Mouse (Mus musculus): ENCODE measurements around the gene Thsd7a. TPM values are rescaled to one million over a fixed set of nuclear protein-coding genes. Genes with fewer than 3 reads are reported as not detected.

The Thsd7a gene
- total RNA-seq, 1 experiment, result 3.3 TPM

DNA sequence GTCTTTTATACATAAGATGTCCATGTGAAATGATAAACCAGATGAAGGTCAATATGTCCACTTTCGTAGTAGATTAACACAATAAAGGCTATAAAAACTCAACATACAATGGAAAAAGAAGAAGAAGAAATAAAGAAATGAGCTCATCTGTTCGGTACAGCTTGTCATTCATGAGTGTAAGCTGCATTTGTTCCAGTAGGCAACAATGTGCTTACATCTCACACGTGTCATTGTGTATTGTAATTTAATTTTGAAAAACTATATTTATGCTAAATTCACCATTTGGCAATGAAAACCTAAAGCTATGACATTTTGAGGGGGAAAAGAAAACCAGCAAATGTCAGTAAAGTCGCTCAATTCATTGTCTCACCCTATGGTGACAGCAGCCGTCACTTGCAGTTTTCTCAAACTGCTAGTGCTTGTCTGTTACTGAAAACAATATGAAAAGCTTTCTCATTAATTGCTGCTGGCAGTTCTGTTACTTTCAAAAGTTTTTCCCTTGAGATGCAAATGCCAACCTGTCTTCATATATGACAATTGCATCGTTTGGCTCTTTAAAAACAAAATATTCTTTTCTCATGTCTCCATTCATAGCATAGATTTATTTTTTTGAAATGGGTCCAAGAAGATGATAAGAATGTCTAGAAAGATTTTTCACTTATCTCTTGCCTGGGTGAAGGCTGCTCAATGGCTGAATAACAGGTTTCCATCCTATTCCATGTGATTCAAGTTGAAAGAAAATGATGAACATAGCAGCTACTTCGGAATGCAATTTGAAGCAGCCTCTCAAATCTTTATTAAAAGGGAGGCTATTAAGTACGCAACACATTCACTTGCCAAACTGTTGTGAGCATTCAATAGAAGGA, 10.4 kb upstream of the Thsd7a start:
- no peaks in the 10 kb centered on the region for H3K4me1 ChIP-seq (ENCODE audit: control insufficient read depth in 2 of 2, insufficient read depth in 2 of 2, low read length in 2 of 2, poor library complexity in 1 of 2)
- H3K9ac ChIP-seq (ENCODE audit: insufficient read depth, low read depth, low read length, poor library complexity, severe bottlenecking), result no peak overlapping the region
- no peaks in the 10 kb centered on the region for H3K36me3 ChIP-seq (ENCODE audit: control insufficient read depth, insufficient read depth, low read length, poor library complexity, severe bottlenecking)
- no peak overlapping the region for H3K4me3 ChIP-seq (ENCODE audit: insufficient read depth in 1 of 2, low read depth in 1 of 2, low read length in 2 of 2, poor library complexity in 1 of 2, severe bottlenecking in 1 of 2)
- 0 out of 2 replicates have a peak, but pooled peaks cover 1% of the 10 kb centered on the region for H3K9me3 ChIP-seq (ENCODE audit: control insufficient read depth, insufficient read depth, low read depth, low read length)
- in situ Hi-C loops (cut with MboI; ENCODE audit: low sequenced_read_pairs in 2 of 2, unreplicated experiment in 2 of 2), result no loop called here
- no peak overlapping the region for H3K27ac ChIP-seq (ENCODE audit: insufficient read depth, low read depth, low read length, poor library complexity, severe bottlenecking)
- no peak for DNase-seq (ENCODE audit: low read depth, low spot score)
- TF ChIP-seq HCFC1 (IDR thresholded peaks at IDR 0.05; ENCODE audit: borderline replicate concordance, insufficient read depth, low read length), result no peak
- TF ChIP-seq CHD2 (IDR thresholded peaks at IDR 0.05; ENCODE audit: low read depth, low read length), result no peak
- TF ChIP-seq ZNF384 (IDR thresholded peaks at IDR 0.05; ENCODE audit: low read depth, low read length), result no peak
- TF ChIP-seq ZC3H11A (IDR thresholded peaks at IDR 0.05; ENCODE audit: borderline replicate concordance, low read depth, low read length), result no peak
- TF ChIP-seq MAFK (IDR thresholded peaks at IDR 0.05; ENCODE audit: insufficient read depth, low read depth, low read length), result no peak

DNA sequence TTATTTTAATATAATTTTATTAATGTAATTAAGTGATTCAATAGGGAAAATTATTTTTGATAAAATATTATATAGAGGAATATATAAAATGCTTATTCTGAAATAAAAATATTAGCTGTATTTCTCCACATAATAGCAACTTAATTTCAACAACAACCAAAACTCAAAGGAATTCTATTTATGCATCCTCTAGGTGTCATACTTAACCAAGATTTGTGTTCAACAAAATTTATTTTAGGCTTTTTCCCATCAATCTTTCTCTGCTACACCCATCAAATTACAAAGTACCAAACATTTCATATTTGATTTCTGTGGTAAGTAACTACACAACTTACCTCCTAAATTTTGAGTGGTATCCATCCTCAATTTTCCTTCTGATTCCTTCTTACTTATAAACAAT, 3.1 kb upstream of the Thsd7a start:
- no peak for DNase-seq (ENCODE audit: low read depth, low spot score)
- Histone ChIP-seq H3K27ac (ENCODE audit: insufficient read depth, low read depth, low read length, poor library complexity, severe bottlenecking) (no peak overlapping the region), H3K4me1 (ENCODE audit: control insufficient read depth in 2 of 2, insufficient read depth in 2 of 2, low read length in 2 of 2, poor library complexity in 1 of 2) (no peaks in the 10 kb centered on the region), H3K36me3 (ENCODE audit: control insufficient read depth, insufficient read depth, low read length, poor library complexity, severe bottlenecking) (no peaks in the 10 kb centered on the region), H3K9me3 (ENCODE audit: control insufficient read depth, insufficient read depth, low read depth, low read length) (0 out of 2 replicates have a peak, but pooled peaks cover 1% of the 10 kb centered on the region), H3K9ac (ENCODE audit: insufficient read depth, low read depth, low read length, poor library complexity, severe bottlenecking) (no peak overlapping the region), H3K4me3 (ENCODE audit: insufficient read depth in 1 of 2, low read depth in 1 of 2, low read length in 2 of 2, poor library complexity in 1 of 2, severe bottlenecking in 1 of 2) (no peak overlapping the region)
- in situ Hi-C loops (cut with MboI; ENCODE audit: low sequenced_read_pairs in 2 of 2, unreplicated experiment in 2 of 2), result no loop called here
- TF ChIP-seq ZNF384 (IDR thresholded peaks at IDR 0.05; ENCODE audit: low read depth, low read length) (no peak), HCFC1 (IDR thresholded peaks at IDR 0.05; ENCODE audit: borderline replicate concordance, insufficient read depth, low read length) (no peak), CHD2 (IDR thresholded peaks at IDR 0.05; ENCODE audit: low read depth, low read length) (no peak), ZC3H11A (IDR thresholded peaks at IDR 0.05; ENCODE audit: borderline replicate concordance, low read depth, low read length) (no peak), MAFK (IDR thresholded peaks at IDR 0.05; ENCODE audit: insufficient read depth, low read depth, low read length) (no peak)

GRCm38 (mm10) chr6:12750441-12750840, 1.2 kb upstream of the Thsd7a start:
- no peak for DNase-seq (ENCODE audit: low read depth, low spot score)
- Histone ChIP-seq H3K4me3 (ENCODE audit: insufficient read depth in 1 of 2, low read depth in 1 of 2, low read length in 2 of 2, poor library complexity in 1 of 2, severe bottlenecking in 1 of 2) (no peak overlapping the region), H3K36me3 (ENCODE audit: control insufficient read depth, insufficient read depth, low read length, poor library complexity, severe bottlenecking) (no peaks in the 10 kb centered on the region), H3K4me1 (ENCODE audit: control insufficient read depth in 2 of 2, insufficient read depth in 2 of 2, low read length in 2 of 2, poor library complexity in 1 of 2) (no peaks in the 10 kb centered on the region), H3K9me3 (ENCODE audit: control insufficient read depth, insufficient read depth, low read depth, low read length) (0 out of 2 replicates have a peak, but pooled peaks cover 1% of the 10 kb centered on the region), H3K27ac (ENCODE audit: insufficient read depth, low read depth, low read length, poor library complexity, severe bottlenecking) (no peak overlapping the region), H3K9ac (ENCODE audit: insufficient read depth, low read depth, low read length, poor library complexity, severe bottlenecking) (no peak overlapping the region)
- TF ChIP-seq HCFC1 (IDR thresholded peaks at IDR 0.05; ENCODE audit: borderline replicate concordance, insufficient read depth, low read length) (no peak), MAFK (IDR thresholded peaks at IDR 0.05; ENCODE audit: insufficient read depth, low read depth, low read length) (no peak), ZC3H11A (IDR thresholded peaks at IDR 0.05; ENCODE audit: borderline replicate concordance, low read depth, low read length) (no peak), CHD2 (IDR thresholded peaks at IDR 0.05; ENCODE audit: low read depth, low read length) (no peak), ZNF384 (IDR thresholded peaks at IDR 0.05; ENCODE audit: low read depth, low read length) (no peak)
- in situ Hi-C loops (cut with MboI; ENCODE audit: low sequenced_read_pairs in 2 of 2, unreplicated experiment in 2 of 2), result no loop called here

GRCm38 (mm10) chr6:12749531-12750210, 461 bp upstream of the Thsd7a start:
- peak; percentile 3 for DNase-seq (ENCODE audit: low read depth, low spot score)
- Histone ChIP-seq H3K27ac (ENCODE audit: insufficient read depth, low read depth, low read length, poor library complexity, severe bottlenecking) (no peak overlapping the region), H3K9me3 (ENCODE audit: control insufficient read depth, insufficient read depth, low read depth, low read length) (no peaks in the 10 kb centered on the region), H3K4me1 (ENCODE audit: control insufficient read depth in 2 of 2, insufficient read depth in 2 of 2, low read length in 2 of 2, poor library complexity in 1 of 2) (no peaks in the 10 kb centered on the region), H3K9ac (ENCODE audit: insufficient read depth, low read depth, low read length, poor library complexity, severe bottlenecking) (no peak overlapping the region), H3K4me3 (ENCODE audit: insufficient read depth in 1 of 2, low read depth in 1 of 2, low read length in 2 of 2, poor library complexity in 1 of 2, severe bottlenecking in 1 of 2) (peak overlapping the region; percentile 59 to 70), H3K36me3 (ENCODE audit: control insufficient read depth, insufficient read depth, low read length, poor library complexity, severe bottlenecking) (no peaks in the 10 kb centered on the region)
- TF ChIP-seq HCFC1 (IDR thresholded peaks at IDR 0.05; ENCODE audit: borderline replicate concordance, insufficient read depth, low read length), result no peak
- TF ChIP-seq CHD2 (IDR thresholded peaks at IDR 0.05; ENCODE audit: low read depth, low read length), result no peak
- no peak for TF ChIP-seq ZC3H11A (IDR thresholded peaks at IDR 0.05; ENCODE audit: borderline replicate concordance, low read depth, low read length)
- TF ChIP-seq ZNF384 (IDR thresholded peaks at IDR 0.05; ENCODE audit: low read depth, low read length), result no peak
- no peak for TF ChIP-seq MAFK (IDR thresholded peaks at IDR 0.05; ENCODE audit: insufficient read depth, low read depth, low read length)
- in situ Hi-C loops (cut with MboI; ENCODE audit: low sequenced_read_pairs in 2 of 2, unreplicated experiment in 2 of 2), result no loop called here

All from ES-E14 (cell line).